Mouse (Mus musculus) left cerebral cortex, postnatal 4 days (tissue): ENCODE measurements around the gene Amz1. TPM values are rescaled to one million over a fixed set of nuclear protein-coding genes. Genes with fewer than 3 reads are reported as not detected.

Experiments
- DNase-seq: peaks from one replicate; pipeline ENCODE4 v3.0.0-alpha.2; 2022
- intact Hi-C: fragments of 180-260 bp; cut with DNase I; formaldehyde crosslinking; loops from one replicate; pipeline ENCODE4 v1.15.1; 2025
- total RNA-seq, 2 experiments: library from RNA; stranded (reverse); gene quantifications; 2 replicates each; pipeline ENCODE4 v1.2.3; 2021

The Amz1 gene
- total RNA-seq, 2 experiments from 2014 or later: 19.3 to 26.0 TPM

- intact Hi-C loops: no loop called here
Measured at GRCm38 (mm10) chr5:140762540-140762939, 38.6 kb downstream of the Amz1 start.

GRCm38 (mm10) chr5:140764921-140765613 is 41.1 kb downstream of the Amz1 start:
- intact Hi-C loops: no loop called here
- no peak for DNase-seq

More at GRCm38 (mm10) chr5:140762540-140762939, 38.6 kb downstream of the Amz1 start:
- no peak for DNase-seq

DNA sequence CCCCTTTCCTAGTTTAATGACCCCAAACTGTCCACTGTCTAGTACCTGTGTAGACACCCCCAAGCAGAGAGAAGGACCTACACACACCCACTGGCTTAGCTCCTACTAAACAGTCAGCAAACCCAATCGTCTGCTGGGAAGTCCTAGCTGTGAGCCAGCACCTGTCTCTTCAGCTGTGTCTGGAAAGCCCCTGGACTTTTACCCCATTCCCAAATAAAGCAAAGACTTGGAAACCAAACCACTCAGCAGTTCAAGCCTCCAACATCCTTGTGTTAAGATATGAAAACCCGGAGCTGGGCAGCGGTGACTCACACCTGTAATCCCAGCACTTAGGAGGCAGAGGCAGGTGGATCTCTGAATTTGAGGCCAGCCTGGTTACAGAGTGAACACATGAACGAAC is 42.6 kb downstream of the Amz1 start:
- intact Hi-C loops: no loop called here
- no peak for DNase-seq

GRCm38 (mm10) chr5:140767704-140768141 is 43.8 kb downstream of the Amz1 start:
- peak; percentile 90 for DNase-seq
- intact Hi-C loops: no loop called here

- DNase-seq: peak; percentile 67
- intact Hi-C loops: no loop called here
Measured at GRCm38 (mm10) chr5:140768333-140768732, 44.4 kb downstream of the Amz1 start.

DNA sequence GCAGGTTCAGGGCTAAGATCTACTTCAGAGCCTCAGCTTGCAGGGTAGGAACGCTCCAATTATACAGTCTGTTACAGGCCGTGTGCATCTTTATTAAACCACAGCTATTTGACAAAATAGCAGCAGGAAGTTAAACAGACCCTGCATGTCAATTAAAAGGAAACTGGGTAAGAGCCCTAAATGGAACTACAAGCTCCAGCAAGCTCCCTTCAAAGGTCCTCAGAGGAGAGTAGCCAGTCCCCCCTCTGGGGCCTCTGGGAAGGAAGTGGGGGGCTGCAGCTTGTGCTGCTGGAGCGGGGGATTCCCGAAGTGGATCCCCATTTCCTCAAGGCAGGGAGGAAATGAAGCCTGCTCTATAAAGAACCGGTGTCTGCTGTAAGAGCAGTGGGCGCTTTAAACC is 47.7 kb downstream of the Amz1 start:
- DNase-seq: no peak
- intact Hi-C loops: loop anchor here (10.0 kb wide), 1 partner anchor 53 kb away; no protein-coding TSS in a partner anchor

DNA sequence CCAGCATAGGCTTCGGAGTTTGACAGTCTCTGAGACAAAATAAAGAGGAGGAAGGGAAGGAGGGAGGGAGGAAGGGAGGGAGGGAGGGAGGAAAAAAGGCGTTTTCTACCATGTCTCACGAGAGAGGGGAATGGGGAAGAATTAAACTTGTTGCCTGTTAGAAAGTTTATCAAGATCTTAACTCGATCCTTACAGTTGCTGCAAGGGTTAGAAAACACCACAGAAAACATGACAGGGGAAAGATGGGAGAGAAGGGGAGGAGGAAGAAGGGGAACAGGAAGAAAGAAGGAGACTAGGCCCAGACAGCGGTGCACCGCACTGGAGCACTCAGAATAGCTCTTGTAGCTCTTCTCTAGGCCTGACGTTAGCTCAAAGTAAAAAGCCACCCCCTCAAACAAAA is 48.2 kb downstream of the Amz1 start:
- DNase-seq: no peak
- intact Hi-C loops: loop anchor here (10.0 kb wide), 1 partner anchor 53 kb away; no protein-coding TSS in a partner anchor

GRCm38 (mm10) chr5:140775111-140775510 is 51.2 kb downstream of the Amz1 start:
- intact Hi-C loops: loop anchor here (10.0 kb wide), 1 partner anchor 50 kb away; no protein-coding TSS in a partner anchor
- DNase-seq: peak; percentile 23

DNA sequence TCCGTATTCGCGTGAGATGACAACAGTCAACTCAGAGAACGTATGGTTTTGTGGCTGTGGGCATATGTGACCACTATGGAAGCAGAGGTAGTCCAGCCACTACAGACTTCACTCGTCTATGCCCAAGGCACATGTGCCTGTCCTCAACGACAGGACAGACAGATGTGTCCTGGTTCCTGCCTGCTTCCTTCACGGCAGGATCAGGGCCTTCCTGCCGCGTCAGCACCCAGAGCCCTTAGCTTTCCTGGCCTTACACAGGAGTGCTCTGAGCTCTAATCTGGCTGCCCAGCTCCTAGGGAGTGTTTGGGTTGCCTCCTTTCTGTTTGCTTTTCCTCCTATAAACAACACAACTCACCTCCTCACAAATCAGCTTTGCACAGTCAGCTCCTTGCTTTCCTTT is 53.0 kb downstream of the Amz1 start:
- intact Hi-C loops: loop anchor here (10.0 kb wide), 1 partner anchor 48 kb away; no protein-coding TSS in a partner anchor
- no peak for DNase-seq

GRCm38 (mm10) chr5:140781122-140781521 is 57.2 kb downstream of the Amz1 start:
- intact Hi-C loops: no loop called here
- no peak for DNase-seq

GRCm38 (mm10) chr5:140781886-140782572 is 58.1 kb downstream of the Amz1 start:
- DNase-seq: no peak
- intact Hi-C loops: no loop called here

- no peak for DNase-seq
- intact Hi-C loops: no loop called here
Measured at GRCm38 (mm10) chr5:140783577-140783976, 59.6 kb downstream of the Amz1 start.

- DNase-seq: no peak
- intact Hi-C loops: no loop called here
Measured at GRCm38 (mm10) chr5:140784288-140784687, 60.4 kb downstream of the Amz1 start.

- DNase-seq: no peak
- intact Hi-C loops: no loop called here
Measured at GRCm38 (mm10) chr5:140785240-140785872, 61.4 kb downstream of the Amz1 start.

GRCm38 (mm10) chr5:140789561-140789960 is 65.6 kb downstream of the Amz1 start:
- DNase-seq: no peak
- intact Hi-C loops: no loop called here

GRCm38 (mm10) chr5:140790392-140790791 is 66.5 kb downstream of the Amz1 start:
- no peak for DNase-seq
- intact Hi-C loops: no loop called here

- intact Hi-C loops: no loop called here
- peak; percentile 89 for DNase-seq
Measured at GRCm38 (mm10) chr5:140790937-140791877, 67.3 kb downstream of the Amz1 start.

DNA sequence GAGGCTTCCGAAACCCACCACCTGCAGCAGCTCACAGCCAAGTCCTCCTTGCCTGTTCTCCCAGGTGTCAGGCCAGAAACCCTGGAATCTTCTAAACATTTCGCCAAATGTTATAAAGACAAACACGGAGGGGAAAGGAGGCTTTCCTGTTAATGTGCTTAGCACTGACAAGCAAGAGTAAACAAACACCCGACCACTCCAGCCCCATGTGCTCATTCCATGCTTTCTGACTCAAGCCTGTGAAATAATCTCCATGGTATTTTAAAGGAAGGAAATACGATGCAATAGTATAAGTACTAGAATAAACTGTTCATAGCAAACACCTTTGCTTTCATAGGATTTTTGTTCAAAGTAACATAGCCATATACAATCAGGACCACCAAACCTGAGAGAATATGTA is 68.3 kb downstream of the Amz1 start:
- no peak for DNase-seq
- intact Hi-C loops: no loop called here

- DNase-seq: no peak
- intact Hi-C loops: no loop called here
Measured at GRCm38 (mm10) chr5:140794753-140795152, 70.8 kb downstream of the Amz1 start.

DNA sequence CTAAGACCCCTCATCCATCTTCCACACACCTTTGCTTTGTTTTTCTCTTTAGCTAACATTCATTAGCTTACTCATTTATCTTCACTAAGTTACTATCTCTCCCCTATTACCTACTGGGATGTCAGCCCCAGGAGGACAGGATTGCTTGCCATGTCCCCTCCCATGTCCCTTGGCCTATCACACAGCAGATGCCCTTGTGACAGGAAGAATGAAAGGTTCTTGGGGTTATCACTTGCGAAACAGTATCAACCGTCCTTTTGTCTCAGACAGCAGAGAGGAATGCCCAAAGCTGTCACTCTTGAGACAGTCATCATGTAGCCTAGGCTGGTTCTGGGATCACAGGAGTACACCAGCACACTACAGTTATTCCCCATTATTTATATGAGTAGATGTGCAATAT is 71.2 kb downstream of the Amz1 start:
- intact Hi-C loops: no loop called here
- DNase-seq: no peak
